Mouse (Mus musculus) neutrophil, adult 5-6 weeks (primary cell): ENCODE measurements around the gene 2300002M23Rik. TPM values are rescaled to one million over a fixed set of nuclear protein-coding genes. Genes with fewer than 3 reads are reported as not detected.

Experiments
- ATAC-seq: fragments of 151-379, 151-347 bp; 2 replicates; pipeline ENCODE4 v1.8.0; 2017; ENCODE audit warnings: mild to moderate bottlenecking, moderate TSS enrichment; ENCODE audit not compliant: insufficient number of reproducible peaks, poor library complexity, low FRiP score, severe bottlenecking; ENCODE audit errors: extremely low read depth
- total RNA-seq: library from RNA; stranded (forward); fragments of 200-1000 nt; gene quantifications from 2 replicates; pipeline ENCODE4 v1.2.3, GENCODE M21; 2017

The 2300002M23Rik gene
- total RNA-seq, 1 experiment from 2014 or later = not detected

DNA sequence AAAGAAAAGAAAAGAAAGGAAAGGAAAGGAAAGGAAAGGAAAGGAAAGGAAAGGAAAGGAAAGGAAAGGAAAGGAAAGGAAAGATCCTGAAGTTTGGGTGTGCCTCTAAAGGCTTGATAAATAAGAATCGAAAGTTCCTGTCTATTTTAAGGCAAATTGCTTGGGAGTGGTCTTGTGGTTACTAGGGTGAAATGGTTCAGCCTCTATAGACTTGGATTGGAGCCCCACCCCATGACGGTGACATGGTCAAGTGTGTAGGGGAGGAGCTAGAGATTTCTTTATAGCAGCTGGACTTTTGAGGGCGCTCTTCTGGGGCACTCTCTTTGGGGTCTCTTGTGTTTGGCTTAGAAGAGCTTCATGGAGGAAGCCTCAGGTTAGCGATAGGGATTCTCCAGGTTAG is 26.5 kb downstream of the 2300002M23Rik start:
- ATAC-seq = no peak

DNA sequence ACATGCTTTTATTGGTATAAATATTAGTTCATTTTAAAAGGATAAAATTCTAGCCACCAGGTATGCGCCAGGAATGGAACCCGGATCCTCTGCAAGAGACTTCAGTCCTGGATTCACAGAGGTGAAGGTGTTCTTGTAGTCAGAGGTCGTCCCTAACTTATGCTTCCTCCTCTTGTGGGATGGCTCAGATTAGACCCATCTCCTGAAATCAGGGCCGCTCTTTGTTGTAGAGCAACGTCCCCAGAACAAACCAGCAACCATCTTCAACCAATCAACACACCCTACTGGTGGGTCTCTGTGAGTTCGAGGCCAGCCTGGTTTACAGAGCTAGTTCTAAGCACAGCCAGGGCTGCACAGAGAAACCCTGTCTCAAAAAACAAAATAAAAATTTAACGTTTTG is 27.2 kb downstream of the 2300002M23Rik start:
- ATAC-seq = no peak

DNA sequence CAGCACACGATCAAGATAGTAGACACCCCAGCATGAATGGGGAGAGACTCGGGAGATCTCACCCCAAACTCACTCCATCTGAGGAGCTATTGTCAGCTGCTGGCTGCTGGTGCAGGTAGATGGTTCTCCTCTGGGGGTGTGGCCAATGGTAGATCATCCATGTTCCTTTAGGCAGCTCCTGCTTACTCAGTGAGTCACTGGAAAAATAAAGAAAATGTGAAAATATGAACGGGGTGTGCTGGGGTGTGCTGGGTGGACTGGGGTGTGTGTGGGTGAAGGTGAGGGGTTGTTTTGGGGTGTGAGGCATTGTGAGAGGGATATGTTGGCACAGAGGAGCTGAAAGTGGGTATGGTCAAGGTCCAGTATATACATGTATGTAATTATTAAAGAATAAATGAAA is 30.1 kb downstream of the 2300002M23Rik start:
- no peak for ATAC-seq

DNA sequence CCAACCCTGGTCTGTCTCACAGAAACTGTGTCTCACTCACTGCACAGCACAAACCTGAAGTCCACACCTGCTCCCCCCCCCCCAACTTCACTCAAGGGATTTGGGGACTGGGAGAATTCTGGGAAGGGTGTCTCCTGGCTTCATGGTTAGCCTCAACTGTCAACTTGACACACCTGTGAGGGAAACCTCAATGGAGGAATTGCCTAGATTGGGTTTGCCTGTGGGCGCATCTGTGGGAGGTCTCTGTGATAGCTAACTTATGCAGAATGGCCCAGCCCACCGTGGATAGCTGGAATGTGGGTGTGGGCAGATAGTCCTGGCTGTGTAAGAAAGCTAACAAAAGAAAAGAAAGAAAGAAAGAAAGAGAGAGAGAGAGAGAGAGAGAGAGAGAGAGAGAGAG is 34.0 kb downstream of the 2300002M23Rik start, which contains the start of gene Sfta2:
Sfta2 (plus strand) TSS at position 301 of the 400 bp plus-strand sequence.
- ATAC-seq = no peak

DNA sequence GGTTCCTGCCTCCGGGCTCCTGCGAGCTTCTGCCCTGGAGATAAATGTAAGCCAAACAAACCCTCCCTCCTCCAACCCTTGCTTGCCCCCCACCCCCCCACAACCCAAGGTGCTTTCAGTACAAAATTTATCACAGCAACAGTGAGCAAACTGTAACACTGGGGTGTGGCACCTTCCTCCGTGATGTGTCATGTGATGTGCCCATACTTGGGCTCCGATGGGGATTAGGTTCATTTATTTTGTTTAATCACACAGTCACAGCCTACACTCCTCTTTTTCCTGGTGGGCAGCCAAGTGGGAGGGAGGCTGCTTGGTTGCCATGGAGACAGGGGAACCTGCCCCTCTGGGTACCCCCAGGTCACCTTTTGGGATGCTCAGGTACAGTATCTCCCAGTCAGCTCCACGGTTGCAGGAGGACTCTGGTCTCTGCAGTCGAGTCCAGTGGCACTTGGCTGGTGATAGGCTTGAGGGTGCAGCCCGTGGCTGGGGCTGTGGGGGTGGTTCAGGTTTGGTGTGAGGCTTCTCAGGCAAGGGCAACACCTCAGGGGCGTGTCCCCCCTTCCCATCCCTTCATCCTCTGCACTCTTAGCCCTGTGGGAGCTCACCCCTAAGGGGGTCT is 34.6 kb downstream of the 2300002M23Rik start:
- no peak for ATAC-seq

DNA sequence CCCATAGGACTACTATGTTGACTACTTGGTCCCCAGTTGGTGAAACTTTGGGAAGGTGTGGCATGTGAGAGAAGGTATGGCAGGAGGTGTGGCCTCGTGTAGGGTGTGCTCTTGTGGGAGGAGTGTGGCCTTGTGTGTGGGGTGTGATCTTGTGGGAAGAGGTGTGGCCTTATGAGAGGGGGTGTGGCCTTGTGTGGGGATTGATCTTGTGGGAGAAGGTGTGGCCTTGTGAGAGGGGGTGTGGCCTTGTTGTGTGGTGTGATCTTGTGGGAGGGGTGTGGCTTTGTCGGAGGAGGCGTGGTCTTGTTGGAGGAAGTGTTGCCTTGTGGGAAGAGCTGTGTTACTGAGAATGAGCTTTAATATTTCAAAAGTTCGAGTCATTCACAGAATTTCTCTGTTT is 49.9 kb downstream of the 2300002M23Rik start:
- no peak for ATAC-seq

Other genes with a start within 250 kb of the 2300002M23Rik start
- 0.12 TPM in 1 of 2 replicates, not detected in the other for gene H2-Q1, start 247.0 kb upstream of the 2300002M23Rik start, total RNA-seq
- gene H2-Q2, start 225.2 kb upstream of the 2300002M23Rik start, total RNA-seq = not detected in 2 replicates
- gene H2-Q4, start 187.8 kb upstream of the 2300002M23Rik start, total RNA-seq = 170 and 176 TPM in 2 replicates
- 259 and 274 TPM in 2 replicates for gene H2-Q6, start 142.6 kb upstream of the 2300002M23Rik start, total RNA-seq
- gene H2-Q7, start 128.3 kb upstream of the 2300002M23Rik start, total RNA-seq = 160 and 166 TPM in 2 replicates
- gene H2-Q10, start 97.4 kb upstream of the 2300002M23Rik start, total RNA-seq = 384 and 428 TPM in 2 replicates
- gene Pou5f1, start 61.4 kb upstream of the 2300002M23Rik start, total RNA-seq = 0.49 TPM in 1 of 2 replicates, not detected in the other
- gene Tcf19, start 50.6 kb upstream of the 2300002M23Rik start, total RNA-seq = 1.4 and 2.5 TPM in 2 replicates
- 3.1 TPM in 2 replicates for gene Cchcr1, start 50.4 kb upstream of the 2300002M23Rik start, total RNA-seq
- gene Psors1c2, start 34.2 kb upstream of the 2300002M23Rik start, total RNA-seq = not detected in 2 replicates
- not detected in 2 replicates for gene Cdsn, start 15.3 kb upstream of the 2300002M23Rik start, total RNA-seq
- gene Sfta2, start 34.1 kb downstream of the 2300002M23Rik start, total RNA-seq = not detected in 2 replicates
- 0.37 and 3.3 TPM in 2 replicates for gene Gm9573, start 59.2 kb downstream of the 2300002M23Rik start, total RNA-seq
- not detected in 2 replicates for gene Mucl3, start 76.2 kb downstream of the 2300002M23Rik start, total RNA-seq
- 11.8 and 13.8 TPM in 2 replicates for gene Vars2, start 100.1 kb downstream of the 2300002M23Rik start, total RNA-seq
- gene Gtf2h4, start 106.3 kb downstream of the 2300002M23Rik start, total RNA-seq = 7.0 and 15.5 TPM in 2 replicates
- 0.81 TPM in 1 of 2 replicates, not detected in the other for gene Ddr1, start 137.2 kb downstream of the 2300002M23Rik start, total RNA-seq